Mouse (Mus musculus) forelimb bud, embryonic 11.5 days (tissue): Measurements from ENCODE around the gene Aspn.

Experiments used
- DNase-seq: peaks from one replicate; pipeline ENCODE4 v3.0.0-alpha.2; 2012; ENCODE audit warnings: low read depth, low spot score

Gene Aspn

GRCm38 (mm10) chr13:49544279-49544678 is at the start of gene Aspn:
TSS of gene Aspn (plus strand) at chr13:49544443.
- no peak for DNase-seq

- DNase-seq: no peak
These were observed 39.7 kb upstream of the Aspn start, which contains the start of gene Ecm2 for GRCm38 (mm10) chr13:49504510-49504909. TSS of gene Ecm2 (plus strand) at chr13:49504810.

GRCm38 (mm10) chr13:49505776-49506175 is 38.5 kb upstream of the Aspn start:
- DNase-seq: no peak

- DNase-seq: no peak
These were observed 37.1 kb upstream of the Aspn start for GRCm38 (mm10) chr13:49507176-49507575.

- no peak for DNase-seq
These were observed 25.5 kb upstream of the Aspn start for GRCm38 (mm10) chr13:49518761-49519160.

- no peak for DNase-seq
These were observed 18.0 kb upstream of the Aspn start for GRCm38 (mm10) chr13:49526235-49526634.

GRCm38 (mm10) chr13:49530636-49531035 is 13.6 kb upstream of the Aspn start:
- DNase-seq: no peak

- no peak for DNase-seq
These were observed 7.3 kb upstream of the Aspn start for GRCm38 (mm10) chr13:49536946-49537345.

- DNase-seq: no peak
These were observed 5.5 kb upstream of the Aspn start for GRCm38 (mm10) chr13:49538693-49539092.

- peak; percentile 29 for DNase-seq
These were observed 1.4 kb downstream of the Aspn start for GRCm38 (mm10) chr13:49545646-49546045.

- DNase-seq: no peak
These were observed 2.3 kb downstream of the Aspn start for GRCm38 (mm10) chr13:49546517-49546916.

- no peak for DNase-seq
These were observed 3.4 kb downstream of the Aspn start for GRCm38 (mm10) chr13:49547563-49548150.

- no peak for DNase-seq
These were observed 5.4 kb downstream of the Aspn start for GRCm38 (mm10) chr13:49549616-49550015.

- no peak for DNase-seq
These were observed 10.3 kb downstream of the Aspn start for GRCm38 (mm10) chr13:49554519-49554918.

- DNase-seq: no peak
These were observed 12.0 kb downstream of the Aspn start for GRCm38 (mm10) chr13:49556203-49556602.

GRCm38 (mm10) chr13:49556924-49557323 is 12.7 kb downstream of the Aspn start:
- DNase-seq: no peak

- no peak for DNase-seq
These were observed 14.9 kb downstream of the Aspn start for GRCm38 (mm10) chr13:49559185-49559584.

GRCm38 (mm10) chr13:49560886-49561285 is 16.6 kb downstream of the Aspn start:
- no peak for DNase-seq

- no peak for DNase-seq
These were observed 20.1 kb downstream of the Aspn start for GRCm38 (mm10) chr13:49564347-49564746.

- no peak for DNase-seq
These were observed 26.1 kb downstream of the Aspn start for GRCm38 (mm10) chr13:49570371-49570770.

GRCm38 (mm10) chr13:49571418-49571817 is 27.2 kb downstream of the Aspn start:
- DNase-seq: no peak

GRCm38 (mm10) chr13:49581541-49582530 is 37.6 kb downstream of the Aspn start, which contains the start of gene Omd:
TSS of gene Omd (plus strand) at chr13:49582462.
- peak; percentile 60 for DNase-seq

GRCm38 (mm10) chr13:49583859-49584258 is 39.6 kb downstream of the Aspn start:
- DNase-seq: no peak
